Mouse (Mus musculus) lung, embryonic 15.5 days (tissue): ENCODE data around the gene Wnk2. TPM values are rescaled to one million over a fixed set of nuclear protein-coding genes. Genes with fewer than 3 reads are reported as not detected.

ENCODE experiments used
- ATAC-seq: fragments of 200-750 bp; cut with Nextera tagmentation; 2 replicates; pipeline ENCODE4 v1.8.0; 2017; ENCODE audit warnings: moderate number of reproducible peaks, borderline replicate concordance; ENCODE audit not compliant: low FRiP score, low TSS enrichment; ENCODE audit errors: extremely low read depth
- H3K27ac ChIP-seq: fragments of 300-500 bp; sonication (generic); 2 replicates; pipeline ENCODE4 v1.5.1; 2015; ENCODE audit warnings: moderate library complexity, mild to moderate bottlenecking, inconsistent platforms
- H3K27me3 ChIP-seq: fragments of 300-500 bp; sonication (generic); 2 replicates; pipeline ENCODE4 v1.6.1; 2015; ENCODE audit warnings: inconsistent platforms
- H3K36me3 ChIP-seq: fragments of 300-500 bp; sonication (generic); 2 replicates; pipeline ENCODE4 v1.6.1; 2015; ENCODE audit warnings: inconsistent platforms
- H3K4me1 ChIP-seq: fragments of 300-500 bp; sonication (generic); 2 replicates; pipeline ENCODE4 v1.6.1; 2015; ENCODE audit warnings: inconsistent platforms
- H3K4me2 ChIP-seq: fragments of 300-500 bp; sonication (generic); 2 replicates; pipeline ENCODE4 v1.6.1; 2015; ENCODE audit warnings: inconsistent platforms, mild to moderate bottlenecking, moderate library complexity
- H3K4me3 ChIP-seq: fragments of 300-500 bp; sonication (generic); 2 replicates; pipeline ENCODE4 v1.5.1; 2015; ENCODE audit warnings: mild to moderate bottlenecking, inconsistent platforms
- H3K9ac ChIP-seq: fragments of 300-500 bp; sonication (generic); 2 replicates; pipeline ENCODE4 v1.6.1; 2015; ENCODE audit warnings: inconsistent platforms
- H3K9me3 ChIP-seq: fragments of 300-500 bp; sonication (generic); 2 replicates; pipeline ENCODE4 v1.6.1; 2016; ENCODE audit warnings: inconsistent platforms
- WGBS: fragments of 180-500 bp; shearing (Covaris S2); methylation state at CpG from one replicate; pipeline ENCODE4 v1.1.7; 2015; 5-methylcytosine and 5-hydroxymethylcytosine counted together
- polyA plus RNA-seq: library from polyadenylated mRNA; unstranded; fragments of >200 nt; fragmentation: Nextera tagmentation; extraction: Ambion mirVana; gene quantifications from 2 replicates; pipeline ENCODE4 v1.2.1, GENCODE M21; 2015

Wnk2 gene
- polyA plus RNA-seq, 1 experiment from 2014 or later = 0.81 TPM

- Histone ChIP-seq H3K27me3 (no peaks in the 10 kb centered on the region), H3K9me3 (no peaks in the 10 kb centered on the region), H3K36me3 (no peaks in the 10 kb centered on the region), H3K4me3 (no peak overlapping the region), H3K4me1 (peaks cover 13% of the 10 kb centered on the region), H3K27ac (no peak overlapping the region), H3K4me2 (no peak overlapping the region), H3K9ac (no peak overlapping the region)
- ATAC-seq = no peak
- 83% methylated on average over 8 of the region's 8 CpGs for WGBS
These were observed 39.5 kb downstream of the Wnk2 start for GRCm38 (mm10) chr13:49108119-49108846.

- 64% methylated on average over 1 of the region's 1 CpGs for whole genome bisulfite sequencing
- Histone ChIP-seq H3K9me3 (no peaks in the 10 kb centered on the region), H3K4me1 (peaks cover 39% of the 10 kb centered on the region), H3K9ac (no peak overlapping the region), H3K27ac (peak overlapping the region; percentile 63), H3K4me3 (no peak overlapping the region), H3K4me2 (no peak overlapping the region), H3K27me3 (no peaks in the 10 kb centered on the region), H3K36me3 (no peaks in the 10 kb centered on the region)
- no peak for ATAC-seq
These were observed 43.9 kb downstream of the Wnk2 start for GRCm38 (mm10) chr13:49103913-49104312.

DNA sequence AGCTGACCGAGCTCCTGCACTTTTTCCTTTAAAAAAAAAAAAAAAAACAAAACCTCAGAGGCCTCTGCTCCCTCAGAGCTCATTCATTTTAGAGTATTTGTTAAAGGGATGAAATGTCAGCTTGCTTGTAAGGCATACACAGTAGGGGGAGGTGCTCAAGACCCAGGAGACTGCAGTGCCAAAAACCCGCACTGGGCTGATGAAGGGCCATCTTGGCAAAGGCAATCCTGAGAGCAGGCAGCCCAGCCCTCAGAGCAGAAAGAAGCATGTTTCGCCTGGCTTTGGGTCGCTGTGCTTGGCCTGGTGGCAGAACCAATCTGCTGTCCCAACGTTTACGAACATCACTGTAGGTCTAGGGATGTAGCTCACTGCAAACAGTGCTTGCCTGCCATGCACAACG lies 44.6 kb downstream of the Wnk2 start:
- H3K4me2 ChIP-seq = no peak overlapping the region
- H3K27me3 ChIP-seq = no peaks in the 10 kb centered on the region
- H3K36me3 ChIP-seq = no peaks in the 10 kb centered on the region
- 59% methylated on average over 7 of the region's 7 CpGs for WGBS
- no peak for ATAC-seq
- H3K9ac ChIP-seq = no peak overlapping the region
- peak overlapping the region; percentile 63 for H3K27ac ChIP-seq
- H3K9me3 ChIP-seq = no peaks in the 10 kb centered on the region
- peaks cover 39% of the 10 kb centered on the region for H3K4me1 ChIP-seq
- H3K4me3 ChIP-seq = no peak overlapping the region

DNA sequence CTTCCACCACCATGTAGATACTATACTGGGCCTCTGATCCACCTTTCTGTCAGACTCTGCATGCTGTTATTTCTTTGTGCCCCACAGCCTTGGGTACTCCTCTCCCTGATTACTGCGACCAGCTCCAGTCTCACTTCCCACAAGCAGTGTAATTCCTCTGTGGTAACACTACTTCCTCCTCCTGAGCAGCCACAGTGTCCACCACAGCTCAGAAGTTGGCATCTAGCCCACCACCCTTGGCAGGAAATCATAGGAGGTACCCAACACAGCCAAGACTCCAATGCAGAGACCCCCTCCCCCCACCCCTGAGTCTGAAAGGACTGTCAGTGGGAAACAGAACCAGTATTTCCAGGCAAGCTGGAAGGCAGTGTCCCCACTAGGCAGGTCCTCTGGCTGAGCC lies 47.4 kb downstream of the Wnk2 start:
- ATAC-seq = peak; percentile 85
- Histone ChIP-seq H3K4me3 (no peak overlapping the region), H3K36me3 (no peaks in the 10 kb centered on the region), H3K9me3 (no peaks in the 10 kb centered on the region), H3K27ac (peak overlapping the region; percentile 66), H3K27me3 (no peaks in the 10 kb centered on the region), H3K4me2 (no peak overlapping the region), H3K9ac (no peak overlapping the region), H3K4me1 (peaks cover 39% of the 10 kb centered on the region)
- WGBS = 50% methylated on average over 1 of the region's 1 CpGs

- Histone ChIP-seq H3K4me1 (peaks cover 19% of the 10 kb centered on the region), H3K27ac (no peak overlapping the region), H3K36me3 (no peaks in the 10 kb centered on the region), H3K4me2 (no peak overlapping the region), H3K4me3 (no peak overlapping the region), H3K9ac (no peak overlapping the region), H3K27me3 (no peaks in the 10 kb centered on the region), H3K9me3 (no peaks in the 10 kb centered on the region)
- WGBS = 90% methylated on average over 4 of the region's 4 CpGs
- ATAC-seq = no peak
These were observed 51.0 kb downstream of the Wnk2 start for GRCm38 (mm10) chr13:49096826-49097225.

DNA sequence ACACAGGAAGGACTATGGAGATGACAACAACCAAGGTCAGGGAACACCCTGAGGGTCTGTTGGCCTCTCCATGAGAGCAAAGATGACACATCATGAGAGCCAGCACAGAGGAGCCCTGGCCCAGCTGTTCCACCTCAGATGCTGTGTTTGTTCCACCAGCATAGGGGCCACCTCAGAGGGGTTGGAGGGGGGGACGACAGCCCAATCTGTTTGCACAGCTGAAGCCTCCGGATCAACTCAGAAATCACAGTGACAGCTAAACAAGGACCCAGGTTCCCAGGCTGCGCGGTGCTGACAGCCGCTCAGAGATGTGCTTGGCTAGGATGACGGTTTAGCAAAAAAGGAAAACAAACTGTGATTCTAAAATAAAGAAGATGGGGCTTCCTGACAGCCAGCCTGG lies 53.1 kb downstream of the Wnk2 start:
- no peaks in the 10 kb centered on the region for H3K27me3 ChIP-seq
- no peak for ATAC-seq
- H3K4me1 ChIP-seq = no peaks in the 10 kb centered on the region
- no peak overlapping the region for H3K27ac ChIP-seq
- H3K9me3 ChIP-seq = no peaks in the 10 kb centered on the region
- no peak overlapping the region for H3K4me2 ChIP-seq
- no peak overlapping the region for H3K9ac ChIP-seq
- no peak overlapping the region for H3K4me3 ChIP-seq
- 44% methylated on average over 6 of the region's 6 CpGs for WGBS
- no peaks in the 10 kb centered on the region for H3K36me3 ChIP-seq

GRCm38 (mm10) chr13:49093471-49093891 lies 54.3 kb downstream of the Wnk2 start:
- Histone ChIP-seq H3K36me3 (no peaks in the 10 kb centered on the region), H3K4me2 (no peak overlapping the region), H3K27me3 (no peaks in the 10 kb centered on the region), H3K27ac (no peak overlapping the region), H3K9me3 (no peaks in the 10 kb centered on the region), H3K4me1 (no peaks in the 10 kb centered on the region), H3K9ac (no peak overlapping the region), H3K4me3 (no peak overlapping the region)
- no peak for ATAC-seq
- WGBS = 61% methylated on average over 9 of the region's 9 CpGs

DNA sequence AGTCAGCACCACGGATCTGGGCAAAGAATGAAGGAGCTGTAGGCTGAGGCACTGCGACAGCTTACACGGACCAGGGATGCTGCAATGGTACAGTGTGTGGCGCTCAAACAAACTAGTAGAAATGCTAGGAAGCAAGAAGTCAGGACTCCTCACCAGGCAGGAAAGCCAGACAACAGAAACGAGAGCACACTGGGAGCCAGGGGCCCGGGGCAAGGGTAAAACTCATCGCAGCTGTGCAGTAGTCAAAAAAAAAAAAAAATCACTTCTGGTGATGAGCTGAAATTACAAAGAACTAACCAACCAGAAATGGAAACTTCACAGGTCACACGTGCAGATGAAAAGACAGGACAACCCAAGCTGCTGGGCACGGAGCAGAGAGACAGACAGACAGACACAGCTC lies 55.2 kb downstream of the Wnk2 start:
- Histone ChIP-seq H3K27me3 (no peaks in the 10 kb centered on the region), H3K4me3 (no peak overlapping the region), H3K4me2 (no peak overlapping the region), H3K27ac (no peak overlapping the region), H3K9ac (no peak overlapping the region), H3K4me1 (no peaks in the 10 kb centered on the region), H3K36me3 (no peaks in the 10 kb centered on the region), H3K9me3 (no peaks in the 10 kb centered on the region)
- ATAC-seq = no peak
- WGBS = 71% methylated on average over 9 of the region's 9 CpGs

DNA sequence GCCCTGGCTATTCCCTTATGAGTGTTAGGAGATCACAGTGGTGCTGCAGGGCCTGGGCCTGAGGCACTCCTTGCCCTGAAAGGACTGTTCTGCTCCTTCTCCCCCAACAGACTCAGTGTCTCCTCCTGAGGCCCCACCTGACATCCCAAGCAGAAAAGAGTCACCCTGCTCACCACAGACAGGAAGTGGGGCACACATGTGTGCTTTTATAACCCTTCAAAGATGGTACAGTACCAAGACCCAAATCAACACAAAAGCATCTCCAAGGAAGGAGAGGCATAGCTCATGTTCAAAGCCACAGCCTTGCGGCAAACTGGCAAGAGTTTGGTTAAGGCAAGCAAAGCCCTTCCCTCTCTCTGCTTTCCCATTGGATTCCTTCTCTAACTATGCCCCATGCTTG lies 57.6 kb downstream of the Wnk2 start:
- no peak for ATAC-seq
- 100% methylated on average over 1 of the region's 1 CpGs for WGBS
- Histone ChIP-seq H3K27ac (no peak overlapping the region), H3K27me3 (no peaks in the 10 kb centered on the region), H3K4me3 (no peak overlapping the region), H3K9ac (no peak overlapping the region), H3K4me1 (no peaks in the 10 kb centered on the region), H3K9me3 (no peaks in the 10 kb centered on the region), H3K4me2 (no peak overlapping the region), H3K36me3 (no peaks in the 10 kb centered on the region)

DNA sequence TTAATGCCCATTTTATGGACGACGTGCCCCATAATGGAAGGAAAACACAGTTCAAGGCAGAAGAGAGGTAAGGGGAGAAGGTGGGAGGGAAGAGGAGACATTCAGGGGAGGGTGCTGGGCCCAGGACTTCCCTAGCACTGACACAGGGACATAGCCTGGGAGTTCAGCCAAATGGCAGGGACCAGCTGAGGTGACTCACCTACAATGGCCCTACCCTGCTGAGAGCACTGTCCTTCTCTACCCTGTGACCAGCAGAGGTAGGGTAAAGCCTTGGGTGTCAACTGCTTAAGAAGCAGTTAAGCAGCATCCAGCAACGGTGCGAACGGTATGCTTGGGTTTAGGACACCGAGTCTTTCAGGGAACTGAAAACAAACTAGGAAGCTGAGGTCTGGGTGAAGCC lies 58.9 kb downstream of the Wnk2 start:
- H3K27me3 ChIP-seq = no peaks in the 10 kb centered on the region
- no peak overlapping the region for H3K4me2 ChIP-seq
- 83% methylated on average over 6 of the region's 6 CpGs for WGBS
- no peak for ATAC-seq
- H3K4me1 ChIP-seq = no peaks in the 10 kb centered on the region
- no peak overlapping the region for H3K9ac ChIP-seq
- no peak overlapping the region for H3K27ac ChIP-seq
- H3K36me3 ChIP-seq = no peaks in the 10 kb centered on the region
- no peak overlapping the region for H3K4me3 ChIP-seq
- H3K9me3 ChIP-seq = no peaks in the 10 kb centered on the region

GRCm38 (mm10) chr13:49087420-49087819 lies 60.4 kb downstream of the Wnk2 start:
- 42% methylated on average over 7 of the region's 7 CpGs for WGBS
- ATAC-seq = no peak
- Histone ChIP-seq H3K9ac (no peak overlapping the region), H3K4me3 (no peak overlapping the region), H3K36me3 (no peaks in the 10 kb centered on the region), H3K9me3 (no peaks in the 10 kb centered on the region), H3K27ac (no peak overlapping the region), H3K4me2 (no peak overlapping the region), H3K4me1 (no peaks in the 10 kb centered on the region), H3K27me3 (no peaks in the 10 kb centered on the region)

- 67% methylated on average over 4 of the region's 4 CpGs for WGBS
- no peak overlapping the region for H3K9ac ChIP-seq
- H3K27me3 ChIP-seq = no peaks in the 10 kb centered on the region
- H3K4me3 ChIP-seq = no peak overlapping the region
- no peaks in the 10 kb centered on the region for H3K9me3 ChIP-seq
- no peaks in the 10 kb centered on the region for H3K4me1 ChIP-seq
- no peak for ATAC-seq
- no peak overlapping the region for H3K4me2 ChIP-seq
- H3K27ac ChIP-seq = no peak overlapping the region
- H3K36me3 ChIP-seq = no peaks in the 10 kb centered on the region
These were observed 61.4 kb downstream of the Wnk2 start for GRCm38 (mm10) chr13:49086431-49086830.

- ATAC-seq = no peak
These were observed 62.6 kb downstream of the Wnk2 start for GRCm38 (mm10) chr13:49085211-49085610.

More at GRCm38 (mm10) chr13:49085211-49085610, 62.6 kb downstream of the Wnk2 start:
- Histone ChIP-seq H3K36me3 (no peaks in the 10 kb centered on the region), H3K4me3 (no peak overlapping the region), H3K9me3 (no peaks in the 10 kb centered on the region), H3K9ac (no peak overlapping the region), H3K4me2 (no peak overlapping the region), H3K27me3 (no peaks in the 10 kb centered on the region), H3K27ac (no peak overlapping the region), H3K4me1 (no peaks in the 10 kb centered on the region)
- 90% methylated on average over 9 of the region's 9 CpGs for WGBS
